Mouse (Mus musculus) forebrain, embryonic 12.5 days (tissue): ENCODE measurements around the gene Znhit3. TPM values are rescaled to one million over a fixed set of nuclear protein-coding genes. Genes with fewer than 3 reads are reported as not detected.

Source experiments
- ATAC-seq: fragments of 200-750 bp; cut with Nextera tagmentation; 2 replicates; pipeline ENCODE4 v1.8.0; 2017; ENCODE audit warnings: moderate TSS enrichment; ENCODE audit not compliant: low FRiP score
- H3K27ac ChIP-seq: fragments of 300-500 bp; sonication (generic); 2 replicates; pipeline ENCODE4 v1.5.1; 2016; ENCODE audit warnings: mild to moderate bottlenecking
- H3K27me3 ChIP-seq: fragments of 300-500 bp; sonication (generic); 2 replicates; pipeline ENCODE4 v1.6.1; 2016; ENCODE audit warnings: mild to moderate bottlenecking
- H3K36me3 ChIP-seq: fragments of 300-500 bp; sonication (generic); replicated peaks from 2 replicates; pipeline ENCODE4 v1.6.1; 2016; ENCODE audit warnings: mild to moderate bottlenecking
- H3K4me1 ChIP-seq: fragments of 300-500 bp; sonication (generic); 2 replicates; pipeline ENCODE4 v1.6.1; 2016
- H3K4me2 ChIP-seq: fragments of 300-500 bp; sonication (generic); 2 replicates; pipeline ENCODE4 v1.6.1; 2016; ENCODE audit warnings: mild to moderate bottlenecking, moderate library complexity
- H3K4me3 ChIP-seq: fragments of 300-500 bp; sonication (generic); replicated peaks from 2 replicates; pipeline ENCODE4 v1.5.1; 2016; ENCODE audit warnings: mild to moderate bottlenecking
- H3K9ac ChIP-seq: fragments of 300-500 bp; sonication (generic); 2 replicates; pipeline ENCODE4 v1.6.1; 2016; ENCODE audit warnings: mild to moderate bottlenecking
- H3K9me3 ChIP-seq: fragments of 300-500 bp; sonication (generic); 2 replicates; pipeline ENCODE4 v1.6.1; 2016
- whole genome bisulfite sequencing: fragments of 180-500 bp; shearing (Covaris S2); methylation state at CpG from one replicate; pipeline ENCODE4 v1.1.7; 2016; 5-methylcytosine and 5-hydroxymethylcytosine counted together
- polyA plus RNA-seq: library from polyadenylated mRNA; unstranded; fragments of >200 nt; fragmentation: Nextera tagmentation; extraction: Ambion mirVana; gene quantifications from 2 replicates; pipeline ENCODE4 v1.2.1, GENCODE M21; 2016

The Znhit3 gene
- 65.9 and 67.6 TPM in 2 replicates for polyA plus RNA-seq

DNA sequence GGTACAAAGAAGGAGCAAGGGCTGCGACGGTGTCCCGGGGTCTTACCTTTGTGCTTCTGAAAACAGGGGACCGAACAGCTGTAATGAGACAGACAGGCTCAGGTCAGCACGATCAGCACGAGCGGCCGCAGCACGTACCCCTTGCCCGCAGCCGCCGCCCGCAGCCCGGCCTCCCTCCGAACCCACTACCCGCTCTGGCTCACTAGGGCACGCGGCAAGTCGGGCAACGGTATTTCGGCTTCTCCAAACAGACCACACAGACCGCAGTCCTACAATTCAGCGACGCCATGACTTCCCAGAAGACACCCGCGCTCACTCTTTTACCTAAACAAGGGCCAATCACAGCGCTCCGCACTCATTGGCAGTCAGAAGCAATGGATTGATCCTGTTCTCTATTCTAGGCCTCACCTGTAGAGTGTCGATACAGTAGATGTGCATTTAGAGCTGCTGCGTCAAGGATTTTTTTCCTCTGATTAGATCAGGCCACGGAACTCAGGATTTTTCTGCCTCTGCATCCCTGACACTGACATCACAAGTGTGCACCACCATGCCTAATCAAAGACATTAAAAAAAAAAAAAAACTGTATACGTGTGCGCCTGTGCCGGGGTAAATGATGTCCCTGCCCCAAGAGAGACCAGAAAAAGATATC is at the start of gene Znhit3:
TSS of gene Znhit3 (minus strand) at position 314 of the 650 bp plus-strand sequence.
- Histone ChIP-seq H3K4me3 (peak within 1 kb of the TSS; percentile 95), H3K4me2 (peak within 1 kb of the TSS; percentile 79), H3K9ac (peak within 1 kb of the TSS; percentile 82), H3K4me1 (peaks cover 22% of the 10 kb centered on the region), H3K36me3 (peaks cover 27% of the 10 kb centered on the region), H3K9me3 (no peaks in the 10 kb centered on the region), H3K27ac (no peak within 1 kb of the TSS), H3K27me3 (0 out of 2 replicates have a peak, but pooled peaks cover 4% of the 10 kb centered on the region)
- peak; percentile 89 for ATAC-seq
- WGBS = 4% methylated on average over 34 of the region's 34 CpGs

DNA sequence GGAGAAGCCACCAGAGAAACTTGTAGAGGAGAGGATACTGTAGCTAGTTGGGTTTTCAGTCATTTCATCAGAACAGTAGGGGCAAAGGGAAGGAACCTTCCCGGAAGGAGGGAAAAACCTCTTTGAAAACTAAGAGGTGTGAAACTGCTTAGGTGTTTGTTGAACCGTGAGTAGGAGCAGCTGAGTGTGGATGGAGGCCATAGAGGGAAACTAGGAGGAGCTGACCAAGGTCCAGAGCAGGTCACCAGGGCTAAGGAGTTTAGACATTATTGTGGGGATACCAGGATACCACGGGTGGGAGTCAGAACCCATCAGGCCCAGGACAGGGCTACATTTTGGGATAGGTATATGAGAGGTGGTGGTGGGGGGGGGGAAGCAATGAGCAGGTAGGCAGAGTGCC is 47.4 kb upstream of the Znhit3 start:
- no peak overlapping the region for H3K27ac ChIP-seq
- H3K4me1 ChIP-seq = peaks cover 27% of the 10 kb centered on the region
- H3K4me3 ChIP-seq = no peak overlapping the region
- H3K9ac ChIP-seq = no peak overlapping the region
- H3K4me2 ChIP-seq = no peak overlapping the region
- H3K27me3 ChIP-seq = peaks cover 25% of the 10 kb centered on the region
- 84% methylated on average over 3 of the region's 3 CpGs for WGBS
- no peaks in the 10 kb centered on the region for H3K9me3 ChIP-seq
- ATAC-seq = no peak
- H3K36me3 ChIP-seq = no peaks in the 10 kb centered on the region

GRCm38 (mm10) chr11:84962536-84962935 is 46.4 kb upstream of the Znhit3 start:
- Histone ChIP-seq H3K4me1 (peaks cover 31% of the 10 kb centered on the region), H3K27ac (no peak overlapping the region), H3K9ac (no peak overlapping the region), H3K27me3 (peaks cover 35% of the 10 kb centered on the region), H3K4me2 (no peak overlapping the region), H3K9me3 (no peaks in the 10 kb centered on the region), H3K36me3 (no peaks in the 10 kb centered on the region), H3K4me3 (no peak overlapping the region)
- no peak for ATAC-seq
- 89% methylated on average over 4 of the region's 4 CpGs for WGBS

- no peak overlapping the region for H3K9ac ChIP-seq
- H3K27ac ChIP-seq = no peak overlapping the region
- H3K4me1 ChIP-seq = peaks cover 25% of the 10 kb centered on the region
- ATAC-seq = no peak
- H3K27me3 ChIP-seq = peaks cover 44% of the 10 kb centered on the region
- no peak overlapping the region for H3K4me2 ChIP-seq
- WGBS = 79% methylated on average over 4 of the region's 4 CpGs
- no peaks in the 10 kb centered on the region for H3K9me3 ChIP-seq
- H3K36me3 ChIP-seq = no peaks in the 10 kb centered on the region
- no peak overlapping the region for H3K4me3 ChIP-seq
These were observed 45.4 kb upstream of the Znhit3 start for GRCm38 (mm10) chr11:84961571-84961970.

- 80% methylated on average over 6 of the region's 6 CpGs for WGBS
- H3K27ac ChIP-seq = no peak overlapping the region
- H3K27me3 ChIP-seq = peaks cover 52% of the 10 kb centered on the region
These were observed 44.6 kb upstream of the Znhit3 start for GRCm38 (mm10) chr11:84960780-84961179.

GRCm38 (mm10) chr11:84960291-84960690 is 44.1 kb upstream of the Znhit3 start:
- H3K4me1 ChIP-seq = peaks cover 23% of the 10 kb centered on the region
- no peak overlapping the region for H3K27ac ChIP-seq
- no peak overlapping the region for H3K9ac ChIP-seq
- H3K4me3 ChIP-seq = no peak overlapping the region
- 34% methylated on average over 3 of the region's 3 CpGs for WGBS
- no peaks in the 10 kb centered on the region for H3K36me3 ChIP-seq
- H3K27me3 ChIP-seq = peaks cover 55% of the 10 kb centered on the region
- H3K4me2 ChIP-seq = no peak overlapping the region
- no peaks in the 10 kb centered on the region for H3K9me3 ChIP-seq
- ATAC-seq = no peak

More at GRCm38 (mm10) chr11:84960780-84961179, 44.6 kb upstream of the Znhit3 start:
- H3K4me3 ChIP-seq = no peak overlapping the region
- no peaks in the 10 kb centered on the region for H3K9me3 ChIP-seq
- no peaks in the 10 kb centered on the region for H3K36me3 ChIP-seq
- no peak overlapping the region for H3K9ac ChIP-seq
- H3K4me1 ChIP-seq = peaks cover 23% of the 10 kb centered on the region
- no peak for ATAC-seq
- no peak overlapping the region for H3K4me2 ChIP-seq

DNA sequence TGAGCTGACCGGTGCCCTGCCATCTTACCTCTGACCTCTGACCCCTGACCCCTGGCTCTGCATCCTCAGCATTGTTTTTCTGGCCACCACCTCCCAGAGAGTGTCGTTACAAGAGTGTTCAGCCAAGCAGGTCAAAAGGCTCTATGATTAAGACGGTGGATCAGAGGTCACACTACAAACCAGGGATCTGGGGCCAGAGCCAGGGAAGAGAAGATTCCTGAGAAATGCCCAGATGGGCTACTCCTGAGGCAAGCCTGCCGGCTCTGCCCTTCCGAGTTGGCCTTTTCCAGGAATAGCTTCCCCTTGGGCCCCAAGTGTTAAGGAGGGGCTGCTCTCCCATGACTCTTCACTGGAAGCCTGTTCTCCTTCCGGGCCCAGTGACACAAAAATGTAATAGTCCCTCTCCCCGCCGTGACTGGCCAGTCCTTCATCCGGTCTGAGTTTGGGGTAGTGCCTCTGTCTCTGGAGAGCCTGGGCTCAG is 43.6 kb upstream of the Znhit3 start:
- no peaks in the 10 kb centered on the region for H3K9me3 ChIP-seq
- H3K27ac ChIP-seq = no peak overlapping the region
- no peak for ATAC-seq
- H3K36me3 ChIP-seq = no peaks in the 10 kb centered on the region
- peaks cover 56% of the 10 kb centered on the region for H3K27me3 ChIP-seq
- peaks cover 23% of the 10 kb centered on the region for H3K4me1 ChIP-seq
- no peak overlapping the region for H3K9ac ChIP-seq
- 2% methylated on average over 9 of the region's 9 CpGs for WGBS
- no peak overlapping the region for H3K4me3 ChIP-seq
- H3K4me2 ChIP-seq = no peak overlapping the region

DNA sequence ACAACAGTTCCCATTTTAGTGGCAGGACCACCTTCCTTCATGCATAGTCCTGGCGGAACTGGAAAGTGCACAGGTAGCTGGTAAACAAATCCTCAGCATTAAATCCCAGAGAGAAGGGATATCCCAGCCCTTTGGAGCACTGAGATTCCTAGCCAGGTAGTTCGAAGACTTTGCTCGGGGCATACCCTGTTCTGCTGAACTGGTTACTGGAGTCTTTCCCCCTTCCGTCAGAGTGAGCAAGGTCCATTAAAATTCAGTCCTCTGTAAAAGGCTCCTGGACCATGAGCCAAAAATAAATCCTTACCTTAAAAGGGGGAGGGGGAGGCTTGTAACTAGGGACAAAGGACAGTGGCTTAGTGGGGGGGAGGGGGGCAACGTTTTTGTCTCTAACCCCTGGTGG is 43.0 kb upstream of the Znhit3 start:
- Histone ChIP-seq H3K4me1 (peaks cover 23% of the 10 kb centered on the region), H3K27ac (no peak overlapping the region), H3K9me3 (no peaks in the 10 kb centered on the region), H3K9ac (no peak overlapping the region), H3K4me3 (no peak overlapping the region), H3K36me3 (no peaks in the 10 kb centered on the region), H3K4me2 (no peak overlapping the region), H3K27me3 (peaks cover 56% of the 10 kb centered on the region)
- 20% methylated on average over 5 of the region's 5 CpGs for WGBS
- no peak for ATAC-seq

GRCm38 (mm10) chr11:84958271-84958630 is 42.1 kb upstream of the Znhit3 start:
- Histone ChIP-seq H3K4me2 (peak overlapping the region; percentile 58), H3K4me3 (peak overlapping the region; percentile 33; the same call in 1 of the 2 replicates), H3K36me3 (no peaks in the 10 kb centered on the region), H3K27ac (no peak overlapping the region), H3K4me1 (peaks cover 23% of the 10 kb centered on the region), H3K9ac (no peak overlapping the region), H3K27me3 (peaks cover 56% of the 10 kb centered on the region), H3K9me3 (no peaks in the 10 kb centered on the region)
- WGBS = 3% methylated on average over 11 of the region's 11 CpGs
- ATAC-seq = no peak

- peaks cover 23% of the 10 kb centered on the region for H3K4me1 ChIP-seq
- peak within 1 kb of the TSS; percentile 33 for H3K4me3 ChIP-seq
These were observed 41.6 kb upstream of the Znhit3 start, which contains the start of gene Car4 for GRCm38 (mm10) chr11:84957591-84958270. TSS of gene Car4 (plus strand) at chr11:84957786.

DNA sequence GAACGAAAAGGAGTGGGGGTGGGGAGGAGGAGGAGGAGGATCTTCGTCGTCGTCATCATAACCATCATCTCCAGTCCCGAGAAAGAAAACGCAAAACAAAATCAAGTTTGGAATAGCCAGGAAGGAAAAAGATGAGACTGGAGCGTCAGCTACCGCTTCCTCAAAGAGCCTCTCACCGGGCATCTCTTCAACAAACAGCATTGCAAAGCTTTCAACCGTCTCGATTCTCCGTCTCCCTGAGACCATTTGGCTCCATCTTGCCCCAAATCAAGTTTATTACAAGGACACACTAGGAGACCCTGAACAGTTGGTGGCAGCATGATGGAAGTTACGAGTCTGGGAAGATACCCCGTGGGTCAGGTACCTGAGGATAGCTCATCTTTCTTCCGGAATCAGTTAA is 41.0 kb upstream of the Znhit3 start:
- H3K36me3 ChIP-seq = no peaks in the 10 kb centered on the region
- H3K4me2 ChIP-seq = peak overlapping the region; percentile 58
- WGBS = 11% methylated on average over 15 of the region's 15 CpGs
- no peak overlapping the region for H3K27ac ChIP-seq
- ATAC-seq = no peak
- peaks cover 23% of the 10 kb centered on the region for H3K4me1 ChIP-seq
- H3K4me3 ChIP-seq = peak overlapping the region; percentile 33
- H3K9me3 ChIP-seq = no peaks in the 10 kb centered on the region
- peaks cover 56% of the 10 kb centered on the region for H3K27me3 ChIP-seq
- H3K9ac ChIP-seq = 0 out of 2 replicates have a peak overlapping the region, but pooled peaks have one; percentile 34

More at GRCm38 (mm10) chr11:84957591-84958270, 41.6 kb upstream of the Znhit3 start, which contains the start of gene Car4:
- Histone ChIP-seq H3K9ac (peak within 1 kb of the TSS; percentile 34; the same call in 1 of the 2 replicates), H3K9me3 (no peaks in the 10 kb centered on the region), H3K36me3 (no peaks in the 10 kb centered on the region), H3K27ac (no peak within 1 kb of the TSS), H3K27me3 (peaks cover 56% of the 10 kb centered on the region), H3K4me2 (peak within 1 kb of the TSS; percentile 58)
- no peak for ATAC-seq
- WGBS = 1% methylated on average over 49 of the region's 49 CpGs

DNA sequence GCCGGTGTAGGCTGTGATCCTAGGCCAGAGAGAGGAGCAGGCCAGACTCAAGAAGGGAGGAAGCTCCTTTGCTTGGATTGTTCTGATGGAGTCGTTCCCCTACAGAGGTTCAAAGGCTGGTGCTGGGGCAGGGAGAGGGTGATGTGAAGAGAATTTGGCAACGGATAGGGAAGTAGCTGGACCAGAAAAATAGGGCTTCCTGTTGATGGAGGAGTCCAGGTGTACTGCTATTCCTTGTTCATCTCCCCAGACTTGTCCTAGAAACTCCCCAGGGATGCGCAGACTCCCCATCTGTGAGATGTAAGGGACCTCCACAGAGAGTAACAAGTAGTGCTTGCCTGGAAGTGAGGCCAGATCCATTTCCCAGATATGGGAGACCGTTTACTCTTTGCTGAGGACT is 40.2 kb upstream of the Znhit3 start:
- H3K4me1 ChIP-seq = peaks cover 23% of the 10 kb centered on the region
- H3K4me2 ChIP-seq = no peak overlapping the region
- ATAC-seq = no peak
- no peaks in the 10 kb centered on the region for H3K9me3 ChIP-seq
- H3K4me3 ChIP-seq = no peak overlapping the region
- H3K27me3 ChIP-seq = peaks cover 56% of the 10 kb centered on the region
- no peak overlapping the region for H3K9ac ChIP-seq
- no peaks in the 10 kb centered on the region for H3K36me3 ChIP-seq
- no peak overlapping the region for H3K27ac ChIP-seq
- 36% methylated on average over 5 of the region's 5 CpGs for WGBS
